Mouse (Mus musculus) kidney, adult 2 months (tissue): ENCODE measurements at regions not wholly inside any gene's neighbourhood (a gene's known extent, or its start where the extent isn't known, plus 50 kb on each side); places are given as distances from the start of the nearest gene placed in this dataset.

ENCODE experiments used
- CTCF ChIP-seq: fragments of 200-500 bp; conservative IDR thresholded peaks from 2 replicates; pipeline ENCODE4 v1.5.1; 2011; ENCODE audit warnings: low read depth, mild to moderate bottlenecking, control low read depth, low read length, moderate library complexity, mixed read lengths; ENCODE audit not compliant: insufficient read depth, insufficient read length
- POLR2A ChIP-seq: fragments of 200-500 bp; IDR thresholded peaks from one replicate; pipeline ENCODE4 v1.6.1; 2011; ENCODE audit warnings: low read depth, low read length, control low read depth

DNA sequence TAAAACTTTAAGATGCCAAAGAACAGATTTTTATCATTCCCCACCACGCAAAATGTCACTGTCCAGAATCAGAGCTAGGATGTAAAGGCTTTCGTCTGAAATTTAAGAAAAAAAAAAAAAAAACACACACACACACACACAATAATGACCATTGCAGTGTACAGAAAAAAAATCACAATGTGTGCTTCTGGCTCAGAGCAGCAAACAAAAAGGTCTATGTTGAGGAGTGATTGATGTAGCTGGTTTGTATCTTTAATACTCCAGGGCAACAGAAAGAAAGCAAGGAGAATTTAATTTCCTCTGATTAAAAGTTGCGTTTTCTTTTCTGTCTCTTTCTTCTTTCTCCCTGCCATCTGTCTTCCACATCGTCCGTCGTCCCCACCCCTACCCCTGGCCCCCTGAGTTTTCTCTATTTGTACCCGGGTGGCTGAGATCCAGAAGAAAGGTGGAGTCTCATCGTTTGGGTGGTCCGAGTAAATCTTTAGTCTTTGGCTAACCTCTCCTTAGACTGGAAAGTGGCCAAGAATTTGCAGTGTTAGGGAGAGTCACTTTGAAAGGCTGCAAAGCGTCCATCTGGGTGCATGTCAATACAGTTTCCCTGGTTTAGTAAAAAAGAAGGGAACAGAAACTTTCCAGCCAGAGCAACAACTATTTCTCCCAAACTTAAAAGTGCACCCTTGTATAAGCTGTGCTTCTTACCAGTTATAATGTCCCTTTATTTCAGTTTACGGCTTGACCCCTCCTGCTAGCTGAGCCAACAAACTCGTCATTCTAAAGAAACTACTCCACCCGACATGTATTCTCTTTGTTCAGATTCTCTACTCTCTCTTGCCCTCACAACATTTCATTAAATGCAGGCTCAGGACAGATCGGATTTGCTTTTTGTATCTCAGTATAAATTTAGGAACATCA lies 199.6 kb upstream of the Cxadr start:
- no peak for TF ChIP-seq CTCF
- TF ChIP-seq POLR2A = no peak
